Mouse (Mus musculus) midbrain, embryonic 16.5 days (tissue): ENCODE measurements around the gene Gm20696. TPM values are rescaled to one million over a fixed set of nuclear protein-coding genes. Genes with fewer than 3 reads are reported as not detected.

Experiments
- ATAC-seq: fragments of 200-750 bp; cut with Nextera tagmentation; 2 replicates; pipeline ENCODE4 v1.8.0; 2017; ENCODE audit warnings: moderate TSS enrichment
- H3K27ac ChIP-seq: fragments of 300-500 bp; sonication (generic); 2 replicates; pipeline ENCODE4 v1.5.1; 2014; ENCODE audit warnings: mild to moderate bottlenecking, low read length, mixed read lengths
- H3K27me3 ChIP-seq: fragments of 300-500 bp; sonication (generic); 2 replicates; pipeline ENCODE4 v1.6.1; 2014; ENCODE audit warnings: low read depth, low read length, mixed read lengths; ENCODE audit not compliant: control insufficient read depth, insufficient read depth
- H3K36me3 ChIP-seq: fragments of 300-500 bp; sonication (generic); 2 replicates; pipeline ENCODE4 v1.6.1; 2014; ENCODE audit warnings: mild to moderate bottlenecking, low read length, moderate library complexity, mixed read lengths; ENCODE audit not compliant: control insufficient read depth, insufficient read depth
- H3K4me1 ChIP-seq: fragments of 300-500 bp; sonication (generic); 2 replicates; pipeline ENCODE4 v1.6.1; 2014; ENCODE audit warnings: mild to moderate bottlenecking, low read length, mixed read lengths; ENCODE audit not compliant: control insufficient read depth, insufficient read depth
- H3K4me2 ChIP-seq: fragments of 300-500 bp; sonication (generic); 2 replicates; pipeline ENCODE4 v1.6.1; 2014; ENCODE audit warnings: mild to moderate bottlenecking, low read length, mixed read lengths
- H3K4me3 ChIP-seq: fragments of 300-500 bp; sonication (generic); 2 replicates; pipeline ENCODE4 v1.5.1; 2014; ENCODE audit warnings: low read depth, mild to moderate bottlenecking, low read length, moderate library complexity, mixed read lengths
- H3K9ac ChIP-seq: fragments of 300-500 bp; sonication (generic); 2 replicates; pipeline ENCODE4 v1.6.1; 2014; ENCODE audit warnings: low read depth, low read length, mixed read lengths
- H3K9me3 ChIP-seq: fragments of 300-500 bp; sonication (generic); replicated peaks from 2 replicates; pipeline ENCODE4 v1.6.1; 2014; ENCODE audit warnings: mild to moderate bottlenecking, low read length, mixed read lengths; ENCODE audit not compliant: control insufficient read depth, poor library complexity, severe bottlenecking
- whole genome bisulfite sequencing: fragments of 180-500 bp; shearing (Covaris S2); extraction: QIAGEN DNeasy Blood & Tissue Kit; methylation state at CpG from one replicate; pipeline ENCODE4 v1.1.7; 2014; 5-methylcytosine and 5-hydroxymethylcytosine counted together
- polyA plus RNA-seq: library from polyadenylated mRNA; unstranded; fragments of >200 nt; fragmentation: Nextera tagmentation; extraction: Ambion mirVana; gene quantifications from 2 replicates; pipeline ENCODE4 v1.2.1, GENCODE M21; 2015

Gene Gm20696
- polyA plus RNA-seq, 1 experiment from 2014 or later = 2.4 TPM

GRCm38 (mm10) chr6:99310529-99310928, 356.1 kb downstream of the Gm20696 start:
- no peaks in the 10 kb centered on the region for H3K4me1 ChIP-seq
- ATAC-seq = no peak
- 64% methylated on average over 12 of the region's 12 CpGs for WGBS
- no peak overlapping the region for H3K27ac ChIP-seq
- no peaks in the 10 kb centered on the region for H3K9me3 ChIP-seq
- no peak overlapping the region for H3K9ac ChIP-seq
- no peaks in the 10 kb centered on the region for H3K27me3 ChIP-seq
- H3K4me2 ChIP-seq = no peak overlapping the region
- no peaks in the 10 kb centered on the region for H3K36me3 ChIP-seq
- no peak overlapping the region for H3K4me3 ChIP-seq

DNA sequence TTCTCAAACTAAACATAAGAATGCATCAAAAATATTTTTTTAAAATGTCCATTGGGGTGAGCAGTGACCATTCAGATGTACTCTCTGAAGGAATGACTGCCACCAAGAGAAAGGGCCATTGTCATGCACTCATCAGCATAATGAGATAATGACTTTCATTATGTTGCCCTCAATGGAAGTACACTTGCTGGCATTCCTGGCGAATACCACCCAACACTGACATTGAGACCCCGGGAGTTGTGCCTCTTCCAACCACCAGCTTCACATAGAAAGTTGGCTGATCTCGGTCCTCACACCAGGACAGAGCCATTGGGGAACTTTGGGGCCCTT, 356.5 kb downstream of the Gm20696 start:
- WGBS = 46% methylated on average over 3 of the region's 3 CpGs

GRCm38 (mm10) chr6:99309466-99310170, 357.0 kb downstream of the Gm20696 start:
- Histone ChIP-seq H3K4me3 (no peak overlapping the region), H3K36me3 (no peaks in the 10 kb centered on the region), H3K9ac (no peak overlapping the region), H3K27me3 (no peaks in the 10 kb centered on the region), H3K27ac (no peak overlapping the region), H3K9me3 (no peaks in the 10 kb centered on the region), H3K4me1 (no peaks in the 10 kb centered on the region), H3K4me2 (no peak overlapping the region)
- no peak for ATAC-seq
- WGBS = 76% methylated on average over 14 of the region's 14 CpGs

More for the DNA sequence above, 356.5 kb downstream of the Gm20696 start:
- Histone ChIP-seq H3K4me3 (no peak overlapping the region), H3K4me1 (no peaks in the 10 kb centered on the region), H3K36me3 (no peaks in the 10 kb centered on the region), H3K9ac (no peak overlapping the region), H3K27me3 (no peaks in the 10 kb centered on the region), H3K27ac (no peak overlapping the region), H3K4me2 (no peak overlapping the region), H3K9me3 (no peaks in the 10 kb centered on the region)
- ATAC-seq = no peak

DNA sequence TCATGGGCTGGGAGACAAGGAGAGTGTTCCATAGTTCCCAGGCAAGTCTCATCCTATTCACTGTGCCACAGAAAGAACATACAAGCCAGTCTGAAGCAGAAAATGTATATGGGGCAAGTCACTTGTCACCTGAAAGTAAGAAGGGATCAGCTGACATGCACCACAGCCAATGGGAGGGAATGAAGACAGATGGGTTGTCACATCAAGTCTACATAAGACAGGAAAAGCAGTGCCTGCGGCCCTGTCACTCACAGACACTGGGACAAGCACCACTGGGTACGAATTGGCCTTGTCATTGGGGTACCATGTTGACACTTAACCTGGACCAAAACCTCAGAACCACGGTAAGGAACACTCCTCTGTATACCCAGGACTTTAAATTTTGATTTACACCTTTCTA, 360.8 kb downstream of the Gm20696 start:
- H3K4me3 ChIP-seq = no peak overlapping the region
- no peaks in the 10 kb centered on the region for H3K27me3 ChIP-seq
- no peak overlapping the region for H3K4me2 ChIP-seq
- no peak overlapping the region for H3K9ac ChIP-seq
- H3K9me3 ChIP-seq = no peaks in the 10 kb centered on the region
- 93% methylated on average over 3 of the region's 3 CpGs for WGBS
- H3K27ac ChIP-seq = no peak overlapping the region
- no peak for ATAC-seq
- H3K36me3 ChIP-seq = no peaks in the 10 kb centered on the region
- no peaks in the 10 kb centered on the region for H3K4me1 ChIP-seq

DNA sequence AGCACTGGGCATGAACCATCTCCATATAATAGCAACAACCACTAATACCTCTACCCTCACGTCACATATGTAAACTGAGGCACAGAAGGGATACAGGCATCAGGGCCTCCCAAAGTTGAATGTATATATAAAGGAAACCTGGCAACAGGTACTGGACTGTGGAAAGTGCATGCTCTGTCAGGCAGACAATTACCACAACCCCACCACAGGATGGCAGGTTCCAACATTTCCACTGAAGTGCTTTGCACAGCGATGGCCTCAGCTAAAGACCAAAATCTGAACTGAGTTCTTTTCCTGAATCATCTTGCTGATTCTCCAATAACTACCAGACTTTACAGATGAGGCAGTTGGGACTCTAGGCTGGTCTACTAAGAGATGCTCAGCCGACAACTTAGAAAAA, 361.4 kb downstream of the Gm20696 start:
- WGBS = 96% methylated on average over 3 of the region's 3 CpGs
- Histone ChIP-seq H3K27ac (no peak overlapping the region), H3K4me1 (no peaks in the 10 kb centered on the region), H3K4me2 (no peak overlapping the region), H3K9ac (no peak overlapping the region), H3K27me3 (no peaks in the 10 kb centered on the region), H3K4me3 (no peak overlapping the region), H3K36me3 (no peaks in the 10 kb centered on the region), H3K9me3 (no peaks in the 10 kb centered on the region)
- ATAC-seq = no peak

GRCm38 (mm10) chr6:99302662-99303435, 363.7 kb downstream of the Gm20696 start:
- Histone ChIP-seq H3K36me3 (no peaks in the 10 kb centered on the region), H3K27ac (no peak overlapping the region), H3K4me2 (no peak overlapping the region), H3K27me3 (no peaks in the 10 kb centered on the region), H3K9me3 (no peaks in the 10 kb centered on the region), H3K9ac (no peak overlapping the region), H3K4me3 (no peak overlapping the region), H3K4me1 (no peaks in the 10 kb centered on the region)
- 95% methylated on average over 6 of the region's 6 CpGs for WGBS
- no peak for ATAC-seq

DNA sequence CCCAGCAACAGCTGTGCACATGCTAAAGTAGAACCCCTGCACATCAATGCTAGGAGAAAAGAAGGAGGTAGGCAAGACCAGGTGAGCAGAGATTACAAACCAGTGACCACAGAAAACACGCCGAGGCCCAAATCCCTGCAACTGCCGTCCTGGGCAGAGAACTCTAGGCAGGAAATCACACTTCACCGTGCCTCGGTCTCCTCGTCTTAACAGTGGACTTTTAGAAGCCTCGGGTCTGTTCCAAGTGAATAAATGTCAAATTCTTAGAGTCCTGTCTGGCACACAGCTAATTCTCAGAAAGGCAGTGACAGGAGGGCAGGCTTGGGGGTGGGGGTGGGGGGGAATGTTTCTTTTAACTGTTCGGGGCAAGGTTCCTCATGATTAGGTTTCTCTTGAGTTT, 364.7 kb downstream of the Gm20696 start:
- Histone ChIP-seq H3K9ac (no peak overlapping the region), H3K36me3 (no peaks in the 10 kb centered on the region), H3K4me2 (no peak overlapping the region), H3K27ac (no peak overlapping the region), H3K27me3 (no peaks in the 10 kb centered on the region), H3K9me3 (no peaks in the 10 kb centered on the region), H3K4me1 (no peaks in the 10 kb centered on the region), H3K4me3 (no peak overlapping the region)
- WGBS = 92% methylated on average over 8 of the region's 8 CpGs
- no peak for ATAC-seq

GRCm38 (mm10) chr6:99300235-99300634, 366.4 kb downstream of the Gm20696 start:
- Histone ChIP-seq H3K9ac (no peak overlapping the region), H3K4me1 (no peaks in the 10 kb centered on the region), H3K36me3 (no peaks in the 10 kb centered on the region), H3K4me3 (no peak overlapping the region), H3K27ac (no peak overlapping the region), H3K4me2 (no peak overlapping the region), H3K9me3 (no peaks in the 10 kb centered on the region), H3K27me3 (no peaks in the 10 kb centered on the region)
- 96% methylated on average over 6 of the region's 6 CpGs for WGBS
- ATAC-seq = no peak

DNA sequence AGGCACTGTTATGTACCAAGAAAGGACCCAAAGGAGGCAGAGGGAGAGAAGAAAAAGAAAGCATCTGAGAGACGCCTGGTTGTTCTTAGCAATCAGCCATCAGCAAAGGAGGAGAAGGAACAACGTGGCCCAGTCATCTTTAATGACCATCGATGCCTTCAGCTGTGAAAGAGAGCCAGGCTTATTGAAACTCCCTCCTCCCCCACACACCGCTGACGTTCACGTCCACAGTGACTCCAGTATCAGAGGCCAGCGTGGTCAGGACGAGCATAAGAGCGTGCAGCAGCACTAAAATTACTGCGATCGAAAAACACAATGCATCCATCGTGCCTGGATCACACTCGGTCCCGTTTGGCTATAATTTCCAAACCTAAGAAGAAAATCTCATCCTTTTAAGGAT, 367.4 kb downstream of the Gm20696 start:
- Histone ChIP-seq H3K36me3 (no peaks in the 10 kb centered on the region), H3K27ac (no peak overlapping the region), H3K9me3 (no peaks in the 10 kb centered on the region), H3K27me3 (no peaks in the 10 kb centered on the region), H3K4me3 (no peak overlapping the region), H3K4me2 (no peak overlapping the region), H3K9ac (no peak overlapping the region), H3K4me1 (no peaks in the 10 kb centered on the region)
- WGBS = 67% methylated on average over 14 of the region's 14 CpGs
- ATAC-seq = no peak
